Mouse (Mus musculus): ENCODE results near the gene Serinc5. TPM values are rescaled to one million over a fixed set of nuclear protein-coding genes. Genes with fewer than 3 reads are reported as not detected.

The Serinc5 gene
- polyA plus RNA-seq, 1 experiment from 2014 or later = 12.7 TPM

DNA sequence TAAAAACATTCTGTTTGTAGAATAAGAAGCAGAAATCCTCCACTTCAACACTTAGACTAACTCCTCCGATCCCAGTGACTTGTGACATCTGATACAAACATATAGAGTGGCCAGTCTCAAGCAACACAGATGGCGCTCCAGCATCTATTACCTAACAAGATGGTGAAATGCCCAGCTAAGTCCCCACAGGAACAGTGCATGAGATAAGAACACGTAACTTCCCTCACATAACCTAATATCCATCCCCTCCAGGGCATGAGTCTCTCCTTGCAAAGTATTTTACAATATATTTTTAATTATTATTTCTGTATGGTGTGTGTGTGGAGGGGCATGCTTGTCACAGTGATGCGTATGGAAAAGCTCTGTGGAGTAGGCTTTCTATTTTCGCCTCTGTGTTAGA, 15.8 kb downstream of the Serinc5 start:
- Histone ChIP-seq H3K9me3 (0 out of 2 replicates have a peak, but pooled peaks cover 5% of the 10 kb centered on the region), H3K36me3 (0 out of 2 replicates have a peak, but pooled peaks cover 3% of the 10 kb centered on the region), H3K4me3 (no peak overlapping the region), H3K27me3 (no peaks in the 10 kb centered on the region), H3K27ac (replicated peaks) (no peak overlapping the region), H3K9ac (replicated peaks) (no peak overlapping the region), H3K4me1 (no peaks in the 10 kb centered on the region), H3K4me2 (replicated peaks) (no peak overlapping the region)
- 96% methylated on average over 5 of the region's 5 CpGs for WGBS
- no peak for ATAC-seq (ENCODE audit: low FRiP score, low read depth)

DNA sequence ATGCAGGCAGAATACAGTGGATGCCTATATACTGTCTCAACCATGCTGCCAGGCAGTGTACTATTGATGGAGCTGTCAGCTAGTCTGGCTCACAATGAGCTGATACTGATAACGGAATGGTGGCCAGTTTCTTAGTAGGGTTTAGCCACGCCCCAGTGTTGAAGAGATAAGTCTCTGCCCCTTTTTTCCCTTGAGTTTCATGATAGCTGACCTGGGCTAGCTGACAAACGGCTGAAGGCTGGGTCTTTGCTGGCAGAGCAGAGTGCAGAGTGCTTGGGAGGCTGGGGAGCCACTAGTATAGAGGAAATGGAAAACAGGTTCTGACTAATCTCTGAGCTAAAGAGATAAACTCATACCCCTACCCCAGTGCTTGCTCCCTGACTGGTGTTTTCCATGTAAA, 18.6 kb downstream of the Serinc5 start:
- Histone ChIP-seq H3K27ac (replicated peaks) (no peak overlapping the region), H3K9me3 (0 out of 2 replicates have a peak, but pooled peaks cover 5% of the 10 kb centered on the region), H3K36me3 (0 out of 2 replicates have a peak, but pooled peaks cover 3% of the 10 kb centered on the region), H3K4me1 (peaks cover 6% of the 10 kb centered on the region), H3K9ac (replicated peaks) (no peak overlapping the region), H3K27me3 (no peaks in the 10 kb centered on the region), H3K4me3 (no peak overlapping the region), H3K4me2 (replicated peaks) (no peak overlapping the region)
- WGBS = 90% methylated on average over 3 of the region's 3 CpGs
- ATAC-seq (ENCODE audit: low FRiP score, low read depth) = no peak

DNA sequence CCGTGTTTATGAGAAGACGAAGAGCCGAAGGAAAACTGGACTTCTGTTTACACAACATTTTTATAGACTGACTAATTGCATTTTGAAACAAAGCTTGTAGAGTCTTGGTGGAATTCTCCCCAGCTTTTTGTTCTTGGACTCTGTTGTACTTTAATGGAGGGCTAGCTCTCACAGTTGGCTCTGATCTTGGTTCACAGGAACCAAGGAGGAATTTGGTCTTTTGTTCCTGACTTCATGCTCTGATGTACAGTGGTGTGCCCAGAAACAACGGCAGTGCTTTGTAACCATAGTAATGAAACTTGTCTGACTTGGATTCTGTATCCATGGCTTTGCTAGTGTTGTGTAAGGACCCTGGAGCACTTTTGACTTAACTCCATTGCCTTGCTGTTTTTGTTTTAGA, 20.6 kb downstream of the Serinc5 start:
- 75% methylated on average over 4 of the region's 4 CpGs for WGBS
- no peak overlapping the region for H3K4me2 ChIP-seq (replicated peaks)
- no peak overlapping the region for H3K9ac ChIP-seq (replicated peaks)
- no peaks in the 10 kb centered on the region for H3K27me3 ChIP-seq
- no peak for ATAC-seq (ENCODE audit: low FRiP score, low read depth)
- H3K4me1 ChIP-seq = peaks cover 9% of the 10 kb centered on the region
- no peak overlapping the region for H3K4me3 ChIP-seq
- no peaks in the 10 kb centered on the region for H3K36me3 ChIP-seq
- no peak overlapping the region for H3K27ac ChIP-seq (replicated peaks)
- 0 out of 2 replicates have a peak, but pooled peaks cover 5% of the 10 kb centered on the region for H3K9me3 ChIP-seq

DNA sequence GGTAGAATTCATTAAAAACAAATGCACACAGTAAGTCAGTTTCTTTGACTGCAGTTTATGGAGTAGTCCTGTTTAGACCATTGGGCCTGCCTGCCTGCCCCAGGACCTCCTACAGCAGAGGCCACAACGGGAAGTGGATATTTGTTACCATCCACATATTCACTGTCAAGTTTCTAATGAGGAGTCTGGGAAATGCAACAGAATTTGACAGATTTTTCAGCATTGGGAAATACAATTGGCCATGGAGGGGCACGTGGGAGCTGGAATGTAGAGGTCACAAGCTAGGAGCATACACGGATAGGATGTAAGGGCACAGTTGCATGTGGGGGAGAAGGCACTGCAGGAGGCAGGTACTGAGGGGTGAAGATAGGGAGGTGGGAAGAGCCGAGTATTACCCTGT, 21.7 kb downstream of the Serinc5 start:
- WGBS = 52% methylated on average over 4 of the region's 4 CpGs
- no peak overlapping the region for H3K4me3 ChIP-seq
- no peak for ATAC-seq (ENCODE audit: low FRiP score, low read depth)
- H3K9me3 ChIP-seq = 0 out of 2 replicates have a peak, but pooled peaks cover 5% of the 10 kb centered on the region
- no peaks in the 10 kb centered on the region for H3K27me3 ChIP-seq
- no peaks in the 10 kb centered on the region for H3K36me3 ChIP-seq
- H3K4me2 ChIP-seq (replicated peaks) = no peak overlapping the region
- no peak overlapping the region for H3K27ac ChIP-seq (replicated peaks)
- H3K9ac ChIP-seq (replicated peaks) = no peak overlapping the region
- H3K4me1 ChIP-seq = peaks cover 17% of the 10 kb centered on the region

DNA sequence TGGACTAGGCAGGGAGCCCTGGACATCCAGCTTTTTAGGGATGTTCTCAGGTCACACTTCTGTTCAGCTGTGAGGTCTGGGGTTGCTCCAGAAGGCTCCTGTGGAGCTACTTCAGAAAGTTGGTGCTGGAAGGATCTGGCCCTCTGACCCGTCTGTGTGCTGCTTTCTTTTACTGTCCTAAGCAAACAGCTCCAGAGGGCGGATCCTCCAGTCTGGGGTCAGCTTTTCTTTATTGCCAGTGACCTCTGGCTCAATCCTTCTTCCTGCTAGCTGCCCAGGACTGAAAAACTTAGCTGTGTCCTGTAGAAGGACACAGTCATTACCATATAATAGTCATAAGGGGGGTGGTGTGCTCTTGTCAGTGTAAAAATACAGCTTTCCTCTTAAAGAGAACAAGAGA, 24.1 kb downstream of the Serinc5 start:
- no peak overlapping the region for H3K4me2 ChIP-seq (replicated peaks)
- WGBS = 7% methylated on average over 2 of the region's 2 CpGs
- H3K36me3 ChIP-seq = no peaks in the 10 kb centered on the region
- H3K27ac ChIP-seq (replicated peaks) = no peak overlapping the region
- ATAC-seq (ENCODE audit: low FRiP score, low read depth) = no peak
- H3K4me1 ChIP-seq = peaks cover 17% of the 10 kb centered on the region
- no peak overlapping the region for H3K9ac ChIP-seq (replicated peaks)
- H3K4me3 ChIP-seq = no peak overlapping the region
- 0 out of 2 replicates have a peak, but pooled peaks cover 2% of the 10 kb centered on the region for H3K9me3 ChIP-seq
- H3K27me3 ChIP-seq = no peaks in the 10 kb centered on the region

DNA sequence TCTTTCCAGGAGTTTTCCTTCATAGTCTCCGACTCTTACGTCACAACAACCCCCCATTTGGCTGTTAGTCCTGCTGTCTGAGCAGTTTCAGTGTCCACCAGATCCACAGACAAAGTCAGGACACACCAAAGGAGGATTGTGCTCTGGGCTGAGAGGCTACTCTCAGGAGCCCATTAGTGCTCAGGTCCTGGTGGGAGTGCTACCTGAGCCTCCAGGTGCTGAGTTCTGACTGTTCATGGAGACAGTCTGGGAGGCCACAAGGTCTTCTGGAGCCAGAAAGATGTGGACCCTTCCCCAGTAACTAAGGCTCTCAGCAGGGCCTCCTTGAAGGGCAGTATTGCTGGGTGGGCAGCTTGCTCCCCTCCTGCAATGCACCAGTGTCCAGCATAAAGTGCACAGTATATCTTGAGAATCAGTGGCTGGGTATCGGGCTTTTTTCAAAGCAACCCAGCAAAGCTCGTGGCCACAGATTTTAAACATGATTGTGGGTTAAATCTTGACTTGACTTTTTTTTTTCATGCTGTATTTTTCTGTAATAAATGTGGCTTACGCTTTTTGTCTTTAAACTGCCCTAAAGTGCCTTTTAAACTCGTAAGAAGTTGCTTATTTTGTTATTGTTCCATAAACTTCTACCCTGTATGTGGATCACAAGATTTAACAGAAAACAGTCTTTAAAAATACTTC, 25.5 kb downstream of the Serinc5 start:
- Histone ChIP-seq H3K4me2 (replicated peaks) (no peak overlapping the region), H3K4me1 (peaks cover 17% of the 10 kb centered on the region)

DNA sequence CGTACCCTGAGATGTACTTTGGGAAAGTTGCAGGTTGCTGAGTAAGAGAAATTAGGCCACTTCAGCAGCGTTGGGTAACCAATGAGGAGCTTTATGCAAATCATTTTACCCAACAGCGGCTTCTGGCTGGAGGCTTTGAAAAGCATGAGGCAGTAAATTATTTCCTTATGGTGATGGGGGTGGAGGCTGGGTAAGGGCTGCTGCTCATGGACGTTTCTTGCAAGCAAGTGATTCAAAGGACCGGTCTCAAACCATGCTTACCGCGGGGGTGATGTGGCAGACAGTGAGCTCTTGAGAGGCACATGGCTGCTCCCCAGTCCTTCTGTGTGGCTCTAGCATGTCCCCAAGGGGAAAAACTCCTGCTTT, 26.0 kb downstream of the Serinc5 start:
- Histone ChIP-seq H3K4me3 (no peak overlapping the region), H3K9me3 (no peaks in the 10 kb centered on the region), H3K4me1 (peaks cover 17% of the 10 kb centered on the region), H3K27ac (replicated peaks) (no peak overlapping the region), H3K9ac (replicated peaks) (no peak overlapping the region), H3K4me2 (replicated peaks) (peak overlapping the region; percentile 35), H3K27me3 (no peaks in the 10 kb centered on the region), H3K36me3 (no peaks in the 10 kb centered on the region)
- WGBS = under 1% methylated on average over 7 of the region's 7 CpGs
- peak; percentile 73 for ATAC-seq (ENCODE audit: low FRiP score, low read depth)

More for the DNA sequence above, 25.5 kb downstream of the Serinc5 start:
- Histone ChIP-seq H3K36me3 (no peaks in the 10 kb centered on the region), H3K27ac (replicated peaks) (no peak overlapping the region), H3K9me3 (no peaks in the 10 kb centered on the region), H3K9ac (replicated peaks) (no peak overlapping the region), H3K27me3 (no peaks in the 10 kb centered on the region), H3K4me3 (no peak overlapping the region)
- 69% methylated on average over 6 of the region's 6 CpGs for WGBS
- no peak for ATAC-seq (ENCODE audit: low FRiP score, low read depth)

DNA sequence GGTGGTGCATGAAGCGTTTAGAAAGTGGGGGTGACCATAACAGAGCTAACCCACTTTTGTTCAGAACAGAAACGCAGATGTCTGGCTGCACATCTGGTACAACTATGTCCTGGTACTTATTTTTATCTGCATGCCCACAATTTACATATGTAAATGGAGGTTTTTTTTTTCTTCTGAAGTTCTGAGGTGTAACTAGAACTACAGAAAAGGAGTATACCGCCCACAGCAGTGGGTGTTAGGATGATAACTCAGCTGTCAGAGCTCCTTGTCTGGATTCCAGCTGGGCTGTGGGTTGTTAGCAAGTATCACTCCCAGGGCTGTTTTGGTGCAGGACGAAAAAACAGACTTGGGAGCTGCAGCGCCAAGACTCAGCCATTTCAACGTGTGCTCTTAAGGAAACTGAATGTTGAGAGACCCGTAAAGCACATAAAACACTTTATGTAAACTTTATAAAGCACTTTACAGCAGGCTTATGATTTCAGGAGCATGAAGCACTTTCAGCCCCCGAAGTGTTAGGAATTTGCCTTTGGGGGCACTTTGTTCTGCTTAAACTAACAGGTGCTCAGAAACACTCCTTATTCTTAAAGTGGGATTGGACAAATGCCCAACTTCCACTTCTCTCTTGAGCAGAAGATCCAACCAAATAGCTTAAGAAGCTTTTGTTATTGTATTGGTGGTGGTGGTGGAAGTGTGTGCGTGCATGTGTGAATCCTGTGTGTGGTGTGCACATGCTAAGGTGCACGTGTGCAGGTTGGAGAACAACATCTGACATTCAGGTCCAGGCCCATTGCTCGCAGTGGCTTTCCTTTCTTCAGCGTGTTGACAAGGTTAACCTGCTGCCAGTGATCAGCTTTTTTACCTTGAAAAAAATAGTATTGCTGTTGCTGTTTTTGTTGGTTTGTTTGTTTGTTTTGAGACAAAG, 28.5 kb downstream of the Serinc5 start:
- no peak for ATAC-seq (ENCODE audit: low FRiP score, low read depth)
- no peak overlapping the region for H3K4me3 ChIP-seq
- H3K27ac ChIP-seq (replicated peaks) = no peak overlapping the region
- H3K27me3 ChIP-seq = no peaks in the 10 kb centered on the region
- H3K9me3 ChIP-seq = no peaks in the 10 kb centered on the region
- H3K9ac ChIP-seq (replicated peaks) = no peak overlapping the region
- H3K36me3 ChIP-seq = no peaks in the 10 kb centered on the region
- WGBS = 81% methylated on average over 12 of the region's 12 CpGs
- H3K4me2 ChIP-seq (replicated peaks) = no peak overlapping the region
- H3K4me1 ChIP-seq = peaks cover 11% of the 10 kb centered on the region

DNA sequence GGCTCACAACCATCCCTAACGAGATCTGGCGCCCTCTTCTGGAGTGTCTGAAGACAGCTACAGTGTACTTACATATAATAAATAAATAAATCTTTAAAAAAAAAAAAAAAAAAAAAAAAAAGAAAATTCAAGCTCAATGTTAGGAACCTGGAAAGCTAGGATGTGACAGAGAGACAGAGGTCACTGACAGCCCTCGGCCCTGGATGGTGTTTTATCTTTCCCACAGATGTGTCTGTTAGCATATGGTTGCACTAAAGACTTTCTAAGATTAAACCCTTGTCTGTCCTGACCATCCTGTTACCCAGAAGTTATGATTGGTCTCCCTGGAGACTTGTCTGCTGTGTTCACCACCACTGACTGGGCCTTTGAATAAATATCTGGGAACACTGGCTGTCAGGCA, 33.3 kb downstream of the Serinc5 start:
- Histone ChIP-seq H3K9ac (replicated peaks) (no peak overlapping the region), H3K4me1 (no peaks in the 10 kb centered on the region), H3K4me2 (replicated peaks) (no peak overlapping the region), H3K4me3 (no peak overlapping the region), H3K9me3 (no peaks in the 10 kb centered on the region), H3K36me3 (no peaks in the 10 kb centered on the region), H3K27ac (replicated peaks) (no peak overlapping the region), H3K27me3 (no peaks in the 10 kb centered on the region)
- WGBS = 89% methylated on average over 3 of the region's 3 CpGs
- no peak for ATAC-seq (ENCODE audit: low FRiP score, low read depth)

DNA sequence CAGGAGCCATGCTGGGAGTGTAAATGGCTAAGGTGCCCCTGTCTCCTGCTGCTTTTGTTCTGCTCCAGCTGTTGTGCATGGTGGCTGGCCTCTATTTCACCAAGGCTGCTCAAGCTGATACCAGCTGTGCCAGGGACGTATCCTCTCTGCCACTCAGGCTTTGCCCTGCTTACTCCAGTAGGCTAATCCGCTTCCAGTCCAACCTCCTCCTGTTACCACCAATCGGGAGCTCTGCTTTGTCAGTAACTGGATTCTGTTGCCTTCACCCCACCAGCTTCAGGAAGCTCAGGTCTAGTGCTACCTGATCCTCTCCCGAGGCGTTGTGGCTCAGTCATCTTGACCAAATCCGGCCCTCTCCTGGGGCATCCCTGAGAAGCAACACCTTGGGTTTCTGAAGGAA, 33.9 kb downstream of the Serinc5 start:
- no peak overlapping the region for H3K4me2 ChIP-seq (replicated peaks)
- H3K4me1 ChIP-seq = no peaks in the 10 kb centered on the region
- H3K36me3 ChIP-seq = no peaks in the 10 kb centered on the region
- no peak for ATAC-seq (ENCODE audit: low FRiP score, low read depth)
- no peak overlapping the region for H3K9ac ChIP-seq (replicated peaks)
- H3K9me3 ChIP-seq = no peaks in the 10 kb centered on the region
- WGBS = 56% methylated on average over 6 of the region's 6 CpGs
- H3K27ac ChIP-seq (replicated peaks) = no peak overlapping the region
- no peaks in the 10 kb centered on the region for H3K27me3 ChIP-seq
- no peak overlapping the region for H3K4me3 ChIP-seq

DNA sequence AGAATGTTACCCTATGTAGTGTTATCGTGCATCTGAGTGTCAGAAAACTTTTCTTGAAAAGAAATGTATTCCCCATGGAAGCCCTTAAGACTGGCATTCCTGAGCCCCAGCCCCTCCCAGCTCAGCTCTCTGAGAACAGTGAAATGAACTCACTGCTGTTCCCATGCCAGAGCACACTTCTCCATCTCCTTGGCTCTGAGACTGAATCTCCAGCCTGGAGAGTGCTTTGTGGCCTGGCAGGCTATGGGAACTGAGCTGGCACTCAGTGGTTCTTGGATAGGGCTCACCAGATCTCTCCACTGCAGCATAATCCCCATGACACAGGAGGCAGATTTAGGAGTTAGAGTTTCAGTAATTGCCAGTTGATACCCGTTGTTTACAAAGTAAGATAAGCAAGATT, 36.8 kb downstream of the Serinc5 start:
- Histone ChIP-seq H3K9ac (replicated peaks) (no peak overlapping the region), H3K9me3 (no peaks in the 10 kb centered on the region), H3K4me2 (replicated peaks) (no peak overlapping the region), H3K4me1 (no peaks in the 10 kb centered on the region), H3K27ac (replicated peaks) (no peak overlapping the region), H3K36me3 (no peaks in the 10 kb centered on the region), H3K27me3 (no peaks in the 10 kb centered on the region), H3K4me3 (no peak overlapping the region)
- WGBS = 84% methylated on average over 2 of the region's 2 CpGs
- ATAC-seq (ENCODE audit: low FRiP score, low read depth) = no peak

DNA sequence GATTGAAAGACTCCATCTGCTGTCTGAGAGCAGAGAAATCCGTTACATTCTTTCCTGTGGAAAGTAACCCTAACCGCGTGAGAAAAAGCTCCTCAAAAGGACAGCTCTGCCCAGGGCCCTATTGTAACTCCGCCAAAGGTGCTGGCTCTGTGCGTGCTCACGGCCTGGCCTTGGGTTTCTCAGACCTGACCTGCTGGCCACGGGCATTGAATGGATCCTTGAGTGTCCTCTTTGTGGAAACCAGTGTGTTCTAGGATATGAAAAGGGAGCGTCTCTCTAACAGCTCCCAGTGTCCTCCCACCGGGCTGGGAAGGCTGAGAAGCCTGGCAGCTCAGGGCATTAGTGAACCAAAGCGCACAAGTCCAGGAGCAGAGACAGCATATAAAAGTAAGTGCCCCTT, 38.2 kb downstream of the Serinc5 start:
- whole genome bisulfite sequencing = 81% methylated on average over 10 of the region's 10 CpGs
- no peaks in the 10 kb centered on the region for H3K36me3 ChIP-seq
- ATAC-seq (ENCODE audit: low FRiP score, low read depth) = no peak
- no peaks in the 10 kb centered on the region for H3K4me1 ChIP-seq
- H3K27me3 ChIP-seq = no peaks in the 10 kb centered on the region
- no peak overlapping the region for H3K4me3 ChIP-seq
- no peak overlapping the region for H3K4me2 ChIP-seq (replicated peaks)
- H3K9me3 ChIP-seq = no peaks in the 10 kb centered on the region
- H3K9ac ChIP-seq (replicated peaks) = no peak overlapping the region
- no peak overlapping the region for H3K27ac ChIP-seq (replicated peaks)
